ENCODE assay signal across 9 mouse cellular contexts in genomic region chr1:165281351-165282221, GRCm38 (mm10). TPM values are rescaled to one million over a fixed set of nuclear protein-coding genes. Genes with fewer than 3 reads are reported as not detected.
A peak's percentile ranks its signal among the peaks of the same experiment; 100 is the strongest.
DNase-seq lines count a peak whose midpoint lies in the region; ATAC-seq and TF ChIP-seq lines count a peak whose summit lies in the region.
"Had no signal": no experiment of that assay in that cellular context is flagged by ENCODE, and none has a peak within 500 bp of the region (broad histone marks: within the 10 kb centered on the region; RNA-seq: fewer than 3 reads in every experiment).

No protein-coding gene starts in this region.

- peak overlapping the region; percentile 93 for H3K9ac ChIP-seq in forebrain, embryonic 13.5 days

- peak overlapping the region; percentile 85 for H3K4me2 ChIP-seq in forebrain, embryonic 13.5 days

- H3K9me3 ChIP-seq in forebrain, embryonic 13.5 days (replicated peaks): no peaks in the 10 kb centered on the region
- H3K9me3 ChIP-seq in megakaryocyte, embryonic 14.5 days: no peaks in the 10 kb centered on the region

- peak; percentile 84 for DNase-seq in Muller cell, postnatal 12 days (ENCODE audit: inconsistent ontology term)
- peak; percentile 26 for DNase-seq in brain, embryonic 18.5 days (ENCODE audit: low read depth, low spot score)
- peak; percentile 50 for DNase-seq in heart, postnatal 25 days (ENCODE audit: low spot score)
- DNase-seq in kidney, postnatal 4 days: peak; percentile 83 to 89
- DNase-seq in adipocyte (ENCODE audit: low spot score): no peak

- under 1% methylated on average over 31 of the region's 71 CpGs for whole genome bisulfite sequencing in forebrain, embryonic 13.5 days
- WGBS in small intestine, adult 2 months: 2% methylated on average over 69 of the region's 71 CpGs

- no peak; the same call in 1 of the 2 replicates for TF ChIP-seq POLR2A in small intestine, adult 2 months (IDR thresholded peaks at IDR 0.05; ENCODE audit: low read depth, low read length)

- intact Hi-C loops in heart, postnatal 25 days (cut with DNase I): no loop called here

- H3K4me3 ChIP-seq in forebrain, embryonic 13.5 days: peak overlapping the region; percentile 82
- H3K4me3 ChIP-seq in megakaryocyte, embryonic 14.5 days (replicated peaks): peak overlapping the region; percentile 90
- H3K4me3 ChIP-seq in small intestine, adult 2 months (ENCODE audit: low read depth, low read length): peak overlapping the region; percentile 70

- no peaks in the 10 kb centered on the region for H3K36me3 ChIP-seq in forebrain, embryonic 13.5 days (ENCODE audit: poor library complexity, severe bottlenecking)
- no peaks in the 10 kb centered on the region for H3K36me3 ChIP-seq in megakaryocyte, embryonic 14.5 days (replicated peaks; ENCODE audit: low read length)
- no peaks in the 10 kb centered on the region for H3K36me3 ChIP-seq in small intestine, adult 2 months (ENCODE audit: control insufficient read depth, insufficient read depth, low read length)

- no peaks in the 10 kb centered on the region for H3K27me3 ChIP-seq in forebrain, embryonic 13.5 days
- H3K27me3 ChIP-seq in megakaryocyte, embryonic 14.5 days (replicated peaks): peaks cover 58% of the 10 kb centered on the region
- peaks cover 18% of the 10 kb centered on the region for H3K27me3 ChIP-seq in small intestine, adult 2 months (ENCODE audit: control insufficient read depth, insufficient read depth, low read length)

- no peak for TF ChIP-seq CTCF in small intestine, adult 2 months (IDR thresholded peaks at IDR 0.05; ENCODE audit: extremely low read depth, insufficient read length, insufficient replicate concordance, low read depth, low read length)

- ATAC-seq in forebrain, embryonic 13.5 days: peak; percentile 88

- H3K4me1 ChIP-seq in forebrain, embryonic 13.5 days: peaks cover 42% of the 10 kb centered on the region
- peaks cover 16% of the 10 kb centered on the region for H3K4me1 ChIP-seq in megakaryocyte, embryonic 14.5 days
- peaks cover 6% of the 10 kb centered on the region; the same call in 1 of the 2 replicates for H3K4me1 ChIP-seq in small intestine, adult 2 months (ENCODE audit: control insufficient read depth, insufficient read depth, insufficient read length, low read length)

- H3K27ac ChIP-seq in forebrain, embryonic 13.5 days: peak overlapping the region; percentile 93
- peak overlapping the region; percentile 43 for H3K27ac ChIP-seq in small intestine, adult 2 months (ENCODE audit: insufficient read depth, low read depth, low read length)
- H3K27ac ChIP-seq: macrophage had no signal

RNA-seq across cellular contexts. Expression of gene Gpr161, which starts 14.0 kb away (rescaled TPM):
- 3.5 and 4.1 TPM in 2 replicates for polyA plus RNA-seq in forebrain, embryonic 13.5 days (2015; fragmentation: Nextera tagmentation; extraction: Ambion mirVana)
- 1 to 10 TPM; 1.2 to 2.2 TPM for total RNA-seq in heart, postnatal 25 days (2021)
- not detected in 2 replicates for polyA plus RNA-seq in megakaryocyte, embryonic 14.5 days (2012; ENCODE audit: insufficient read depth, low replicate concordance)
- 1.7 and 2.4 TPM in 2 replicates for polyA plus RNA-seq in small intestine, adult 2 months (2012; rRNA removed)
- polyA plus RNA-seq: macrophage had no signal

RNA-seq across cellular contexts. Expression of gene Tiprl, which starts 44.8 kb away (rescaled TPM):
- 125 and 136 TPM in 2 replicates for polyA plus RNA-seq in forebrain, embryonic 13.5 days (2015; fragmentation: Nextera tagmentation; extraction: Ambion mirVana)
- total RNA-seq in heart, postnatal 25 days (2021): 10 to 100 TPM; 33.9 to 38.4 TPM
- 2.5 and 21.2 TPM in 2 replicates for polyA plus RNA-seq in megakaryocyte, embryonic 14.5 days (2012; ENCODE audit: insufficient read depth, low replicate concordance)
- polyA plus RNA-seq in small intestine, adult 2 months (2012; rRNA removed): 11.3 and 19.2 TPM in 2 replicates
